Mouse (Mus musculus) brown adipose tissue, adult 24 weeks (tissue): ENCODE data around the gene Rpl36-ps4. TPM values are rescaled to one million over a fixed set of nuclear protein-coding genes. Genes with fewer than 3 reads are reported as not detected.
A peak's percentile ranks its signal among the peaks of the same experiment; 100 is the strongest.

Experiments
- H3K27ac ChIP-seq: fragments of 200-500 bp; replicated peaks from 2 replicates; pipeline ENCODE4 v1.5.1; 2012; ENCODE audit warnings: low read depth, mild to moderate bottlenecking, low read length
- H3K4me1 ChIP-seq: fragments of 200-500 bp; 2 replicates; pipeline ENCODE4 v1.6.1; 2012; ENCODE audit warnings: low read length, mixed read lengths; ENCODE audit not compliant: control insufficient read depth, insufficient read depth, insufficient read length
- H3K4me3 ChIP-seq: fragments of 200-500 bp; 2 replicates; pipeline ENCODE4 v1.5.1; 2012; ENCODE audit warnings: low read depth, mild to moderate bottlenecking, low read length, moderate library complexity; ENCODE audit not compliant: insufficient read depth
- polyA plus RNA-seq: library from polyadenylated mRNA; stranded (reverse); fragments of >200 nt; gene quantifications from 2 replicates; pipeline ENCODE4 v1.2.4, GENCODE M21; 2012; ENCODE audit not compliant: missing spikeins, insufficient read depth, insufficient read length

Rpl36-ps4 gene
- polyA plus RNA-seq, result not detected in 2 replicates

GRCm38 (mm10) chr17:87920677-87921076, at the start of gene Rpl36-ps4:
Gene Rpl36-ps4, plus strand, starts transcription at chr17:87920977.
- Histone ChIP-seq H3K4me3 (no peak within 1 kb of the TSS), H3K27ac (no peak within 1 kb of the TSS), H3K4me1 (no peaks in the 10 kb centered on the region)

- Histone ChIP-seq H3K4me3 (no peak overlapping the region), H3K27ac (no peak overlapping the region), H3K4me1 (peaks cover 2% of the 10 kb centered on the region; the same call in 1 of the 2 replicates)
These were observed 49.2 kb upstream of the Rpl36-ps4 start for GRCm38 (mm10) chr17:87871461-87872126.

GRCm38 (mm10) chr17:87872286-87872685, 48.5 kb upstream of the Rpl36-ps4 start:
- H3K27ac ChIP-seq, result no peak overlapping the region
- H3K4me3 ChIP-seq, result no peak overlapping the region
- H3K4me1 ChIP-seq, result peaks cover 2% of the 10 kb centered on the region; the same call in 1 of the 2 replicates

GRCm38 (mm10) chr17:87873456-87873855, 47.3 kb upstream of the Rpl36-ps4 start:
- Histone ChIP-seq H3K27ac (no peak overlapping the region), H3K4me3 (no peak overlapping the region), H3K4me1 (peaks cover 2% of the 10 kb centered on the region; the same call in 1 of the 2 replicates)

- no peak overlapping the region for H3K4me3 ChIP-seq
- H3K4me1 ChIP-seq, result peaks cover 2% of the 10 kb centered on the region; the same call in 1 of the 2 replicates
- H3K27ac ChIP-seq, result no peak overlapping the region
These were observed 46.8 kb upstream of the Rpl36-ps4 start for GRCm38 (mm10) chr17:87873943-87874342.

GRCm38 (mm10) chr17:87875346-87875920, 45.3 kb upstream of the Rpl36-ps4 start:
- Histone ChIP-seq H3K27ac (no peak overlapping the region), H3K4me1 (peaks cover 2% of the 10 kb centered on the region; the same call in 1 of the 2 replicates)

GRCm38 (mm10) chr17:87876295-87877000, 44.3 kb upstream of the Rpl36-ps4 start:
- H3K4me3 ChIP-seq, result no peak overlapping the region
- peaks cover 2% of the 10 kb centered on the region; the same call in 1 of the 2 replicates for H3K4me1 ChIP-seq
- H3K27ac ChIP-seq, result no peak overlapping the region

More at GRCm38 (mm10) chr17:87875346-87875920, 45.3 kb upstream of the Rpl36-ps4 start:
- no peak overlapping the region for H3K4me3 ChIP-seq

GRCm38 (mm10) chr17:87877207-87878073, 43.3 kb upstream of the Rpl36-ps4 start:
- Histone ChIP-seq H3K27ac (peak overlapping the region; percentile 7; the same call in 1 of the 2 replicates), H3K4me3 (peak overlapping the region; percentile 5; the same call in 1 of the 2 replicates), H3K4me1 (no peaks in the 10 kb centered on the region)

GRCm38 (mm10) chr17:87878556-87879483, 42.0 kb upstream of the Rpl36-ps4 start:
- no peaks in the 10 kb centered on the region for H3K4me1 ChIP-seq
- H3K27ac ChIP-seq, result no peak overlapping the region
- H3K4me3 ChIP-seq, result no peak overlapping the region

GRCm38 (mm10) chr17:87879484-87880225, 41.1 kb upstream of the Rpl36-ps4 start:
- Histone ChIP-seq H3K27ac (no peak overlapping the region), H3K4me3 (no peak overlapping the region), H3K4me1 (no peaks in the 10 kb centered on the region)

- Histone ChIP-seq H3K27ac (no peak overlapping the region), H3K4me3 (no peak overlapping the region), H3K4me1 (no peaks in the 10 kb centered on the region)
These were observed 38.2 kb upstream of the Rpl36-ps4 start for GRCm38 (mm10) chr17:87882594-87882993.

GRCm38 (mm10) chr17:87897175-87897574, 23.6 kb upstream of the Rpl36-ps4 start:
- Histone ChIP-seq H3K4me3 (no peak overlapping the region), H3K27ac (no peak overlapping the region), H3K4me1 (no peaks in the 10 kb centered on the region)

GRCm38 (mm10) chr17:87900677-87901076, 20.1 kb upstream of the Rpl36-ps4 start:
- Histone ChIP-seq H3K4me3 (no peak overlapping the region), H3K27ac (no peak overlapping the region), H3K4me1 (no peaks in the 10 kb centered on the region)
